Mouse (Mus musculus) E14TG2a.4 (cell line): Measurements from ENCODE around the gene Zbtb9.
A peak's percentile ranks its signal among the peaks of the same experiment; 100 is the strongest.

ENCODE experiments used
- H3K27me3 ChIP-seq: 2 replicates; pipeline ENCODE4 v1.6.1; 2014; ENCODE audit warnings: low read length, control low read depth; ENCODE audit not compliant: insufficient read depth
- H3K36me3 ChIP-seq: 2 replicates; pipeline ENCODE4 v1.6.1; 2014; ENCODE audit warnings: low read length, control low read depth; ENCODE audit not compliant: insufficient read depth
- H3K4me1 ChIP-seq: replicated peaks from 2 replicates; pipeline ENCODE4 v1.6.1; 2014; ENCODE audit warnings: low read depth, low read length, control low read depth
- H3K4me3 ChIP-seq: replicated peaks from 2 replicates; pipeline ENCODE4 v1.5.1; 2014; ENCODE audit warnings: mild to moderate bottlenecking, low read length
- H3K9me3 ChIP-seq: 2 replicates; pipeline ENCODE4 v1.6.1; 2014; ENCODE audit warnings: low read length, control low read depth
- CTCF ChIP-seq: conservative IDR thresholded peaks from 2 replicates; pipeline ENCODE4 v1.5.1; 2014; ENCODE audit warnings: low read length
- NANOG ChIP-seq: IDR thresholded peaks from 2 replicates; pipeline ENCODE4 v1.6.1; 2014; ENCODE audit warnings: borderline replicate concordance, low read length, mixed read lengths
- POU5F1 ChIP-seq: IDR thresholded peaks from 2 replicates; pipeline ENCODE4 v1.6.1; 2014; ENCODE audit warnings: low read length, borderline replicate concordance

Zbtb9 gene

DNA sequence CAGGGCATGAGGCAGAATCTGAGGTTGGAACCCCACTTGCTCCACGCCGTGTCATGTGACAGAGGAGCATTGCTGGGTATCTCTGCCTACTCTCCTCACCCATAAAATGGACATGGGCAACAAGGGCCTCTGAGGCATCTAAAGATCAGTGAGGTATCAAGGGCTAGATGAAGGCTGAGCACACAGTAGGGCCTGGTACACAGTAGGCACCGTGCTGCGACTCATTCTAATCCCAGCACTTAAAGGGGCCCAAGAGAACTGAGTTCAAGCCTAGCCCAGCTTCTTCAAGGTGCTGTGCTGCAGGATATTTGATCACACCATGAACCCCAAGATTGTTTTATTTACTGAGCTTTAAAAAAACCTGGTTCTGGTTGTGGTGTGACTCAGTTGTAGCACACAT is 57.9 kb downstream of the Zbtb9 start:
- Histone ChIP-seq H3K27me3 (no peaks in the 10 kb centered on the region), H3K9me3 (peaks cover 8% of the 10 kb centered on the region; the same call in 1 of the 2 replicates), H3K36me3 (peaks cover 14% of the 10 kb centered on the region), H3K4me3 (no peak overlapping the region), H3K4me1 (peaks cover 89% of the 10 kb centered on the region)
- no peak for TF ChIP-seq NANOG
- TF ChIP-seq POU5F1: no peak
- no peak for TF ChIP-seq CTCF

DNA sequence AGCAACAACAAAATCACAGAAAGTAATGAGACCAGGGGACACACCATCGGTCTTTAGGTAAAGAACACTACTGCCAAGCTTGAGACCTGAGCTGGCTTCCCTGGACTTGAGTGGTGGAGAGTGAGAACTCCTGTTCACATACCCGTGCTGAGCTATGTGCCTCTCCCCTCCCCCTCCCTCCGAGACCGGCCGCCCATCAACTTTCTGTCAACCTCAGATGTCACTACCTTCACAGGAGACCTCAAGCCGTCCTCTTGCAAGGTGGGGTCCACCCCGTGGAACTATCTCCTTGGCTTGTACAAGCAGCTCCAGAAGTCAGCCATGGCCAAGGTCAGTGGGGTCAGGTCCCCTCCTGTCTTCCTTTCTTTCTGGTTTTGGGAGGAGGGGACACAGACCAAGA is 59.4 kb downstream of the Zbtb9 start:
- TF ChIP-seq NANOG (no peak), CTCF (no peak), POU5F1 (no peak)

DNA sequence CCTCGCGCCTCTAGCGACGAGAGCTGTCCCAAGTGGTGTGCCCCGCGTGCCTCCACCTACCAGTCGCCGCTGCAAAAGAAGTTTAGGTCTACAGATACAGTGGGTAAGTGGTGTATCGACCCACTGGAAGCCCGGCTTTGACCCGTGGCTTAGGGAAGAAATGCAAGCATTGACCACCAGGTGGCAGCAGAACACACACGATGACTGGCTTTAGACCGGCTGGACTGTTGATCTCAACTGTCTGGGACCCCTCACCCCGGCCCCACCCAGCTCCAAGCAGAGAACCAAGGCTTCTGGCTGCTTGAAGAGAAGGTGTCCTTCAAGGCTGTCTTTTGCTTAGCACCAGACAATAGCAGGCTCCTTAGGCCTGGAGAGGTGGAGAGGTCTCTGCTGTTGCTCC is 59.9 kb downstream of the Zbtb9 start:
- no peaks in the 10 kb centered on the region for H3K27me3 ChIP-seq
- peak overlapping the region; percentile 62 for H3K4me3 ChIP-seq
- no peaks in the 10 kb centered on the region for H3K36me3 ChIP-seq
- peaks cover 8% of the 10 kb centered on the region; the same call in 1 of the 2 replicates for H3K9me3 ChIP-seq
- H3K4me1 ChIP-seq: peaks cover 88% of the 10 kb centered on the region
- peak; percentile 84 for TF ChIP-seq CTCF
- no peak for TF ChIP-seq POU5F1

More for the DNA sequence above, 59.4 kb downstream of the Zbtb9 start:
- H3K4me1 ChIP-seq: peaks cover 89% of the 10 kb centered on the region
- H3K9me3 ChIP-seq: peaks cover 8% of the 10 kb centered on the region; the same call in 1 of the 2 replicates
- H3K4me3 ChIP-seq: peak overlapping the region; percentile 62
- no peaks in the 10 kb centered on the region for H3K36me3 ChIP-seq
- no peaks in the 10 kb centered on the region for H3K27me3 ChIP-seq

DNA sequence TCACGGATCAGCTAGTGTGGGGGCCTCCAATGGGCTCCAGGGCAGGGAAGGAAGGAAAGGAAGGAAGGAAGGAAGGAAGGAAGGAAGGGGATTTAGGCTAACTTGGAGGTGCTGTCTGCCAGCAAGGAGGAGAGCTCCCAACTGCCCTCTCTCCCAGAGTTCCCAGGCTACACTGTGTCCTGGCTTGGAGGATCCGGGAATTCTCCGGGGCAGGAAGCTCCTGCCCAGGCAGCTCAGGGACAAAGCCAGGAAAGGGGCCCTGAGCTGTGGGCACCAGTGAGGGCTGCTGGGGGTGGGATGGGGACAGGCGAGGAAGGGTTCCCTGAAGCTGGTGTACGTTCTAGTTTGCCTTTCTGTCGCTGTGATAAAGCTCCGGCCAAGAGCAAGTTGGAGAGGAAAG is 63.5 kb downstream of the Zbtb9 start:
- H3K36me3 ChIP-seq: no peaks in the 10 kb centered on the region
- TF ChIP-seq POU5F1 (no peak), CTCF (no peak), NANOG (no peak)
- H3K4me1 ChIP-seq: peaks cover 89% of the 10 kb centered on the region
- no peaks in the 10 kb centered on the region for H3K27me3 ChIP-seq
- no peak overlapping the region; the same call in 1 of the 2 replicates for H3K4me3 ChIP-seq
- H3K9me3 ChIP-seq: peaks cover 3% of the 10 kb centered on the region; the same call in 1 of the 2 replicates

DNA sequence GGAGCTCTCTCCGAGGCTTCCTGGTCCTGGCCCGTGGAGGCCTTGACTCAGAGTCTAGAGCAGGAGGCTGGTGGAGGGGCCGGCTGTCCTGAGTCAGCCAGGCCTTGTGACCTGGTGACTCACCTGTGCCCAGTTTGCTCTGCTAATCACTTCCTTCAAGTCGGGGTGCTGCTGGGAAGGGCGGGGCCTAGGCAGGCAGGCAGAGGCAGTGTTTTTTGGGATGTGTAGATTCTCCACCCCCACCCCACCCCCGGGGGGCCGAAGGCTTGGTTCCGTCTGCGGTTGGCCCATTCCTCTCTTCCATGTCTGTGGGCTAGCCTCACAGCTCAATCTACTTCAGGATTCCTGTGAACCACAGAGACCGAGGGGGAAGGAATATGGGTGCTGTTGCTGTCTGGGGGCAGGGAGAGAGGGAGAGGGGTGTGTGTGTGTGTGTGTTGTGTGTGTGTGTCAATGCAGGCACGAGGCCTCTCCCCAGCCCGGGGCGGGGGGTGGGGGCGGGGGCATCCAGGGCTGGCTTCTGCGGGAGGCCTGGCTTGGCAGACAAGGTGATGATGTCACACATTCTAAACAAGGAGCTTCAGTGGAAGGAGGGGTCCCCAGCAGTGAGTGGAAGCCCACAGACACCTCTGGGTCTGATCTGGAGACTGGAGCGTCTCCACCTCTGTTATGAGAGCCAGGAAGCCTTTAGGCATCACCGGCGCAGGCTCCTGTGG is 65.5 kb downstream of the Zbtb9 start:
- H3K27me3 ChIP-seq: no peaks in the 10 kb centered on the region
- peak overlapping the region; percentile 78 for H3K4me3 ChIP-seq
- H3K4me1 ChIP-seq: peaks cover 92% of the 10 kb centered on the region
- no peak for TF ChIP-seq CTCF
- no peak for TF ChIP-seq POU5F1
- no peak for TF ChIP-seq NANOG
- H3K36me3 ChIP-seq: no peaks in the 10 kb centered on the region
- H3K9me3 ChIP-seq: no peaks in the 10 kb centered on the region

DNA sequence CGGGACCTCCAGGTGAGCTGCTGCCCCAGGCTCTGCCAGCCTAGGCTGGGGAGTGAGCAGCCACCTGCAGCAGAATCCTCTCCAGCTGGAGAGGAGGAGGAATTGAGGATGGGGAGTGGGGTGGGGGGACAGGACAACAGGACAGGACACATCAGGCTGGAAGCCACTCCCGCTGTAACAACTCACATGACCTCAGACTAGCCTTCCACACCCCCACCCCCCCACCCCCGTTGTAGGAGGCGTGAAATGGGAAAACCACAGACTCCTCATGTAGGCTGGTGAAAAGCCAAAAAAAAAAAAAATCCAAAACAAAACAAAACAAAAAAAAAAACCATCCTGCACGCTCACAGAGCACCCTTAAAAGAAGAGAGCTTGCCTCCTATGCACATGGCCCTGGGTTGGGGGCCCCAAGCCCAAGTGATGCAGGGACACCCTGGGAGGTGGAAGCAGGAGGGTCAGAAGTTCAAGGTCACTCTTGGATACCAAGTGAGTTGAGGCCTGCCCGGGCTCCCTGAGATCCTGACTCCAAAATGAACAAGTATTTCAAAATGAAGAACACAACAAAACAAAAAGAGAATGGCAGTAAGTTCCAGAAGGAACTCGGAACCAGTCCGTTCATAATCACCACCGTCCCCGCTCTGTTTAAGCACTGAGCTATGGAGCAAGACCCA is 66.6 kb downstream of the Zbtb9 start:
- Histone ChIP-seq H3K9me3 (no peaks in the 10 kb centered on the region), H3K36me3 (no peaks in the 10 kb centered on the region), H3K4me3 (peak overlapping the region; percentile 78), H3K27me3 (no peaks in the 10 kb centered on the region), H3K4me1 (peaks cover 89% of the 10 kb centered on the region)
- TF ChIP-seq POU5F1 (no peak), CTCF (no peak), NANOG (no peak)

DNA sequence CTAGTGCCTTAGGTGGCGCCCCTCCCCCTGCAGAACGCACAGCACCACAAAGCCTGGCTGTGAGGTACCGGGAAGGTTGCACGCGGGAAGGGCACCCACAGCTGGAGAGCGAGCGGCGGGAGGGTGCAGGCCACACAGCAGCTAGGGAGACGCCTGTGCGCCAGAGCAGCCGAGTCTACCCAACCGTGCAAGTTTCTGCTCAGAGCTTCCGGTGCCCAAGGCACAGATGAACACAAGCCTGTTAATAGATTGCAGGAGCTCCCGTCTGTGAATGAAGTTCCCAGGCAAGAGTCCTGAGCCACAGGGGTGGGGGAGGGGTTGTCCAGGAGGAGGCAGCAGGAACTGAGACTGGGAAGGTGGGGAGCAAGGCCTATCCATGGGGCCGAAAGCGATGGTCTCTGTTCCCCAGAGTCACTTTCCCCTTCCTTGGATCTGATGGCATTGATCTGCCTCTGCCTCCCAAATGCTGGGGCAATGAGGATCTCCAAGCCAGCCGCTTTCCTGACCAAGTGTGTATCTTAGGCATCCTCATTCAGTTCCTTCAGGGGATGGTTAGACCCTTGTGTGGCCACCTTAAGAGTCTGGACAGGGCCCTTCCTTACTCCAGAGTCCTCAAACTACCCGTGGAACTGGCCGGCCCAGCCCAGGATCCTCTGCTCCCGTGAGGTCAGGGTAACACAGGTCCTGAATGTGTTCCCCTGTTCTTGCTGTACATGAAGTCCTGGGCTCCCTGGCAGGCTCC is 67.5 kb downstream of the Zbtb9 start:
- H3K4me3 ChIP-seq: peak overlapping the region; percentile 69
- H3K4me1 ChIP-seq: peaks cover 88% of the 10 kb centered on the region
- H3K9me3 ChIP-seq: no peaks in the 10 kb centered on the region
- no peaks in the 10 kb centered on the region for H3K27me3 ChIP-seq
- no peaks in the 10 kb centered on the region for H3K36me3 ChIP-seq
- TF ChIP-seq NANOG (no peak; the same call in 1 of the 2 replicates), POU5F1 (no peak), CTCF (no peak)
